Mouse (Mus musculus): Measurements from ENCODE around the gene Gm11541.
A peak's percentile ranks its signal among the peaks of the same experiment; 100 is the strongest.
"Not testable (repeated sequence)": the region's sequence is repeated elsewhere in the genome, so short reads cannot be mapped to it uniquely, and the experiment has no call there.

Gm11541 gene

GRCm38 (mm10) chr11:94695508-94695907 is 8.8 kb downstream of the Gm11541 start:
- DNase-seq, result no peak

DNA sequence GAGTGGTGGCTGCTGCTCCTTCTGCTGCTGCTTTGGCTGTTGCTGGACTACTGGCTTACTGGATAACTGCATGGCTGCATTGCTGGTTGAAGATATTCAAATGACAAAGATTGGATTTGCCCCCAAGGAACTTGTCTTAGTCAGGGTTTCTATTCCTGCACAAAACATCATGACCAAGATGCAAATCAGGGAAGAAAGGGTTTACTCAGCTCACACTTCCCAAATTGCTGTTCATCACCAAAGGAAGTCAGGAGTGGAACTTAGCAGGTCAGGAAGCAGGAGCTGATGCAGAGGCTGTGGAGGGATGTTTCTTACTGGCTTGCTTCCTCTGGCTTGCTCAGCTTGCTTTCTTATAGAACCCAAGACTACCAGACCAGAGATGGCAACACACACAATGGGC is 11.8 kb downstream of the Gm11541 start:
- DNase-seq, result not testable (repeated sequence)

DNA sequence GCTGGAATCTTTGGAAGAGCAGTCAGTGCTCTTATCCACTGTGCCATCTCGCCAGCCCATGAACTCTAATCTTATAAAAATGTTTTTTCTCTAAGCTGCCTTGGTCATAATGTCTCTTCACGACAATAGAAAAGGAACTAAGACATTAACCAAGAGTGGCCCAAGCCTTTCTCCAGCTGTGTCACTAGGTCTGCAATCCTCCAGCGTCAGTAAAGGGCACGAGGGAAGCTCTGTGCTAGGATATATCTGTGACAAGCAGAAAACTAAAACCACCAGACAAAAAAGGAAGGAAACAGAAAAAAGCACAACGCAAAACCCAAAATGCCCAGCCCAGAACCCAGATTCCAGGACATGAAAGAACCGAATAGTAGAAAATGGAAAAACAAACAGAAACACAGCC is 17.1 kb downstream of the Gm11541 start:
- no peak for DNase-seq

DNA sequence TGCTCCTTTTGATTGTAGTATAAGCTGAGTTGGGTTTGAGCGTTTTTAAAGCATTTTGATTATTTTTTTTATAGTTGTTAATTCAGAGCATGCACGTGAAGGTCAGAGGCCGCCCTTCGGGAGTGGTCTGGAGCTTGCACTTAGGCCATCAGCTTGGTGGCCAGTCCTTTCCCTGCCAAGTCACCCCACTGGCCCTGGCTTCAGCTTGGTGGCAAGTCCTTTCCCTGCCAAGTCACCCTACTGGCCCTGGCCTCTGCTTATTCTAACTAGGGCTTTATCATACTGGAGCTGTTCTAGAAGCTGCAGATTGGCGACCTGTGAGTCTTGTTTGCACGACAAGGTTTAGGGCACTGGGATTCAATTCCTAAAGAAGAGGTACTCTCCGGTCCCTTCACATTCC is 21.9 kb downstream of the Gm11541 start:
- DNase-seq, result no peak

- DNase-seq, result no peak
Observed at GRCm38 (mm10) chr11:94681640-94682039, 22.7 kb downstream of the Gm11541 start.

GRCm38 (mm10) chr11:94680639-94681038 is 23.7 kb downstream of the Gm11541 start:
- DNase-seq, result no peak

DNA sequence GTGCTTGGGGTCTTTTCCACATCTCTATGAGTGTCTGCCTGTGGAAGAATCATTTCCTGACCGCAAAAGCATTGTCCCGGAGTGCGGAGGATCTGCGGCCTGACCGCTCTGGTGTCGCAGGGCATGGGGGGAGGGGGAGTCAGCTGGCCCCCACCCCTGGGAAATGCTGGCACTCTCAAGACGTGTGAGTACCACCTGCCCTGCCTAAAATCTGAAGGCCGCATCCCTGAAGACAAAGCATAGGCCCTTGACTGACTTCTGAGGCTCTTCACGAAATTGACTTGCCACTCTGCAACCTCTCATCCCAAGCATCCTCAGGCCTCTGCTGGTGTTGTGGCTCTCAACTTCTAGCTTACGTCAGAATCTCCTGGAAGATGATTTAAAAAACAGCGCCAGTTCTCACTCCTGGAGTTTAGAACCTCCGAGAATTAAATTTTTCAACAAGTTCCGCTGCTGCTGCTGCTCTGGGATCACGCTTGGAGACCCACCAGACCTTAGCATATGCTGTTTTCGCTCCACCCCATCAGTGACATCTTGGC is 26.6 kb downstream of the Gm11541 start:
- no peak for DNase-seq

DNA sequence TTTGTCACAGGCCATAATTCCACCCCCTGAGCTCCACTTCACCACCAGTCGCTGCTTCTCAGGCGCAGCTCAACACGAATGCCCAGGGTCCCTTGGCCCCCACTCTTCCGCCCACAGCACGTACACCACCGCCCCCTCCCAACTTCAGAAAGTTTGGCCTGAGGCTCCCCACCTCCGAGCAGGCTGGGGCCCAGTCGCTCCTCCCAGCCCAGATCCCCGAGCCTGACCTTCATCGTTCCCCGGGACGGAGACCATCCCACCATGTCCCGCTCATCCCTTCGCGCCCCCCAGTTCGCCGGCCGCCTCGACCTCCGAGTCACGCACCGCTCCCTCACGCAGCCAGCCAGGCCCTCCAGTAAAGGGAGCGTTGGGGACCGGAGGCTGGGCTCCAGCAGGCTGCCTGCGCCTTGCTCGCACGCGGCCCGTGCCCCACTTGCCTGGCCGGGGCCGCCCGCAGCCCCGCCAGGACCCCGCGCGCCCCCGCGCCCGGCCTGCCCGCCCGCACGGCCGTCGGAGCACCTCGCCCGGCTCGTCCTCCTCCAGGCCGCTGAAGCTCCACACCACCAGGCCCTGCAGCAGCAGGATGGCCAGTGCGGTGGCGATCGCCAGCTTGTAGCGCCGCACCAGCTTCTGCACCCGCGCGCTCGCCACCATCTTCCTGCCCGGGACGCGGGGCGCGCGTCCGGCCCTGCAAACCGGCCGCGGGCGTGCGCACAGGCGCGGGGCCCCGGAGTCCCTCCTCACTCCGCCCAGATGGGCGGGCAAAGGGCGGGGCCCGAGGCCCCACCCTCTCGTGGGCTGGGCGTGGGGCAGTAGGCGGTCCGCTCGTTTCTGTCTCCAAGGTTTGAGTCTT is 27.3 kb downstream of the Gm11541 start, which contains the start of gene Xylt2:
Gene Xylt2 (minus strand): TSS at position 762 of the 853 bp plus-strand sequence.
- DNase-seq, result peak; percentile 95

GRCm38 (mm10) chr11:94676308-94676707 is 28.0 kb downstream of the Gm11541 start:
- no peak for DNase-seq

GRCm38 (mm10) chr11:94675446-94675845 is 28.9 kb downstream of the Gm11541 start:
- DNase-seq, result no peak

DNA sequence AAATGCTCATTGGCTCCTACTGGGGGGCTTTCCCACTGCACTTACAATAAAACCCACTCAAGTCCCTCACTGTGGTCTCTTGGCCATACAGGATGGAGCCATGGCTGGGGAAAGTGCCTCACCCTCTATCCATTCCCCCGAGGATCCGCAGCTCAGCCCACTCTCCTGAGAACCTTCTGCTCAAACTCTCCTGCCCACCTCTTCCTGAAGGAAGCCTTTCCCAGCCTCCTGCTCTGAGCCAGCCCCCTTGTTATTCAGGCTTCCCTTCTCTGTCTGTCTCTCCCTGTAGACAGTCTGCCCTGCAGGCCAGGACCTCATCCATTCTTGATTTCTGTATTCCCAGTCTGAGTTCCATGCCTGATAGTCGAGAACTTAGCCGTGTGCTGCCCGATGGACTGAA is 29.3 kb downstream of the Gm11541 start:
- no peak for DNase-seq

DNA sequence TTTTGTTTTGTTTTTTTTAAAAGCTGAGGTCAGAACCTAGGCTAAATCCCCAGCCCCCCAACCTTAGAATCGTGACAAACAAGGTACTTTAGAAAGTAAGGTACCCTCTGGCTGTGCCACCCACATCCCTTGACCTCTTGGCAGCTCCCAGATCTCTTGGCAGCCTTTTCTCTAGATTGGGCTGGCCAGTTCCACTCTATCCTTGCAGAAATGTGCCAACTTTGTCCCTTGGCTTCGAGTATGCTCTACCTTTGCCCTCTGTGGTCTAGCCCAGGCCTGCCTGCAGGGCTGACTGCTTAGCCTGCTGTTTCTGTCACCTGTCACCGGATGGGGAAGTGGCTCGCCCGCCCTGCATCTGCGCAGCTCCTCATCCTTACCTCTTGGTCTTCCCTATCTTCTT is 39.0 kb downstream of the Gm11541 start:
- peak; percentile 49 for DNase-seq

GRCm38 (mm10) chr11:94661344-94661743 is 43.0 kb downstream of the Gm11541 start:
- DNase-seq, result peak; percentile 20

GRCm38 (mm10) chr11:94653663-94654436 is 50.4 kb downstream of the Gm11541 start, which contains the start of the genes Mrpl27 and Eme1:
Mrpl27 (plus strand) TSS chr11:94653767.
Eme1 (minus strand) TSS chr11:94653964.
- peak; percentile 95 for DNase-seq

DNA sequence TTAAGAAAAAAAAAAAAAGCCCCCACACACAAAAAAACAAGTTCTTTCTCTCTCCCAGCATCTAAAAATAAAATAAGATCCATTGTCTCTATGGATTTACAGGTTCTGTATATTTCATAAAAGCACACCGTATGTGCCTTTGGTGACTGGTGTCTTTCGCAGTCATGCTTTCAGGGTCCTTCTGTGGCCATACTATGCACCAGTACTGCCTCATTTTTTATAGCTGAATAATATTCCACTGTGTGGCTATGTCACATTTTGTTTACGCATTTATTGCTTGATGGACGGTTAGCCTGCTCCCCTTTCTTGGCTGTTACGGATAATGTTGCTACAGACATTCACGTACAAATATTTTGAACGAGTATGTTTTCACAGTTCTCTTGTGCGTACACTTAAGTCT is 51.3 kb downstream of the Gm11541 start:
- no peak for DNase-seq

- DNase-seq, result not testable (repeated sequence)
Observed at GRCm38 (mm10) chr11:94651241-94651640, 53.1 kb downstream of the Gm11541 start.

DNA sequence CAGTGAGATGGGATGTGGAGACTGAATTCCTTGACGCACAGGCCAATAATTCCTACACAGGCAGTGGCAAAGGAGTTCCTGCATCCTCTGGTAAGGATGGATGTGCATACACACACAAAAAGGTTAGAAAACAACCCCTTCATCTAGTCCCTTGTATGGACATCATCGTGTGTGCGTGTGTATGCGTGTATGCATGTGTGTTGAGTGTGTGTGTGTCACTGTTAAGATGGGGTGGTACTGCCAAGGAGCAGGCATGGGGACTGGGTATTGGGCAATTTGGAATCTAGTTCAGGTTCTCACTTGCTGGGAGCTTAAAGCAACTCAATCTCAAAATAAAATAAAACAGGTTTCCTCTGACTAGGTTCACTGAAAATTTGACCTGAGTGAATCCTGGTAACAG is 57.8 kb downstream of the Gm11541 start:
- no peak for DNase-seq
